In genomic region chr2:71787156-71787590, GRCm38 (mm10) we compare ENCODE assay signal across 8 mouse cellular contexts. TPM values are rescaled to one million over a fixed set of nuclear protein-coding genes. Genes with fewer than 3 reads are reported as not detected.
DNase-seq lines count a peak whose midpoint lies in the region; ATAC-seq lines count a peak whose summit lies in the region.

No protein-coding gene starts in this region.

- DNase-seq in heart, embryonic 10.5 days (ENCODE audit: low spot score): peak; percentile 81
- DNase-seq in heart, adult 11 months: no peak
- peak; percentile 75 for DNase-seq in midbrain, embryonic 14.5 days
- DNase-seq in thymus, postnatal 14 days: peak; percentile 79

- WGBS in heart, embryonic 10.5 days: 0% methylated on average over 40 of the region's 40 CpGs
- WGBS in embryonic facial prominence, embryonic 13.5 days: 0% methylated on average over 40 of the region's 40 CpGs
- under 1% methylated on average over 40 of the region's 40 CpGs for WGBS in limb, embryonic 12.5 days
- under 1% methylated on average over 40 of the region's 40 CpGs for WGBS in midbrain, embryonic 14.5 days

- H3K4me2 ChIP-seq in embryonic facial prominence, embryonic 13.5 days: peak overlapping the region; percentile 97
- H3K4me2 ChIP-seq in limb, embryonic 12.5 days: peak overlapping the region; percentile 75
- peak overlapping the region; percentile 97 for H3K4me2 ChIP-seq in midbrain, embryonic 14.5 days (ENCODE audit: low read length)

- peak overlapping the region; percentile 95 for H3K27ac ChIP-seq in heart, embryonic 10.5 days
- peak overlapping the region; percentile 57 for H3K27ac ChIP-seq in embryonic facial prominence, embryonic 13.5 days
- H3K27ac ChIP-seq in limb, embryonic 12.5 days: peak overlapping the region; percentile 45
- H3K27ac ChIP-seq in midbrain, embryonic 14.5 days (replicated peaks; ENCODE audit: low read depth, low read length): peak overlapping the region; percentile 61

- H3K4me3 ChIP-seq in heart, embryonic 10.5 days: peak overlapping the region; percentile 91
- peak overlapping the region; percentile 78 for H3K4me3 ChIP-seq in embryonic facial prominence, embryonic 13.5 days
- peak overlapping the region; percentile 72 for H3K4me3 ChIP-seq in limb, embryonic 12.5 days (replicated peaks)
- peak overlapping the region; percentile 70 for H3K4me3 ChIP-seq in midbrain, embryonic 14.5 days (replicated peaks; ENCODE audit: low read depth, low read length)

- ATAC-seq in activated CD4-positive, CD25-positive, alpha-beta regulatory T cell, adult 4 months: peak; percentile 47
- ATAC-seq in embryonic facial prominence, embryonic 13.5 days (ENCODE audit: insufficient number of reproducible peaks, insufficient read depth, low FRiP score, low TSS enrichment, low read depth): peak; percentile 56; the same call in 1 of the 2 replicates
- peak; percentile 14 to 55; a peak in 1 of 4 replicates for ATAC-seq in hematopoietic stem cell, adult 5-6 weeks (replicated peaks in 1 of 2; ENCODE audit: insufficient read depth in 1 of 2, low FRiP score in 2 of 2, low TSS enrichment in 1 of 2, low read depth in 1 of 2, poor library complexity in 2 of 2, severe bottlenecking in 2 of 2)
- ATAC-seq in limb, embryonic 12.5 days (ENCODE audit: insufficient number of reproducible peaks, insufficient read depth, low FRiP score, low TSS enrichment, low read depth): peak; percentile 72; the same call in 1 of the 2 replicates
- peak; percentile 63 for ATAC-seq in midbrain, embryonic 14.5 days (ENCODE audit: low FRiP score, low TSS enrichment)

- H3K36me3 ChIP-seq in heart, embryonic 10.5 days: peaks cover 9% of the 10 kb centered on the region; the same call in 1 of the 2 replicates
- no peaks in the 10 kb centered on the region for H3K36me3 ChIP-seq in embryonic facial prominence, embryonic 13.5 days
- H3K36me3 ChIP-seq in limb, embryonic 12.5 days: no peaks in the 10 kb centered on the region
- H3K36me3 ChIP-seq in midbrain, embryonic 14.5 days (ENCODE audit: control insufficient read depth, insufficient read depth, low read length): no peaks in the 10 kb centered on the region

- no peaks in the 10 kb centered on the region for H3K9me3 ChIP-seq in heart, embryonic 10.5 days
- no peaks in the 10 kb centered on the region for H3K9me3 ChIP-seq in embryonic facial prominence, embryonic 13.5 days
- H3K9me3 ChIP-seq in limb, embryonic 12.5 days: no peaks in the 10 kb centered on the region
- no peaks in the 10 kb centered on the region for H3K9me3 ChIP-seq in midbrain, embryonic 14.5 days (ENCODE audit: control insufficient read depth, low read length)

- H3K9ac ChIP-seq in embryonic facial prominence, embryonic 13.5 days: peak overlapping the region; percentile 80
- H3K9ac ChIP-seq in limb, embryonic 12.5 days (replicated peaks): peak overlapping the region; percentile 62
- peak overlapping the region; percentile 76 for H3K9ac ChIP-seq in midbrain, embryonic 14.5 days (replicated peaks; ENCODE audit: low read length)

- H3K27me3 ChIP-seq in heart, embryonic 10.5 days (ENCODE audit: insufficient read depth, poor library complexity, severe bottlenecking): no peaks in the 10 kb centered on the region; the same call in none of the 2 replicates
- H3K27me3 ChIP-seq in embryonic facial prominence, embryonic 13.5 days: peaks cover 25% of the 10 kb centered on the region
- peaks cover 30% of the 10 kb centered on the region for H3K27me3 ChIP-seq in limb, embryonic 12.5 days
- H3K27me3 ChIP-seq in midbrain, embryonic 14.5 days (ENCODE audit: control insufficient read depth, insufficient read depth, low read length): no peaks in the 10 kb centered on the region; the same call in 1 of the 2 replicates

- peaks cover 30% of the 10 kb centered on the region for H3K4me1 ChIP-seq in heart, embryonic 10.5 days
- peaks cover 17% of the 10 kb centered on the region for H3K4me1 ChIP-seq in embryonic facial prominence, embryonic 13.5 days
- peaks cover 12% of the 10 kb centered on the region for H3K4me1 ChIP-seq in limb, embryonic 12.5 days (replicated peaks)
- 0 out of 2 replicates have a peak, but pooled peaks cover 12% of the 10 kb centered on the region for H3K4me1 ChIP-seq in midbrain, embryonic 14.5 days (ENCODE audit: control insufficient read depth, insufficient read depth, low read length)

RNA-seq across cellular contexts. Expression of gene Itga6, which starts 41.8 kb away (rescaled TPM):
- 93.7 and 111 TPM in 2 replicates for polyA plus RNA-seq in heart, embryonic 10.5 days (2016; fragmentation: Nextera tagmentation; extraction: Ambion mirVana)
- 10 to 100 TPM; 43.6 to 60.4 TPM for polyA plus RNA-seq in activated CD4-positive, CD25-positive, alpha-beta regulatory T cell, adult 4 months (2017; shearing (Covaris generic))
- 37.7 and 42.4 TPM in 2 replicates for polyA plus RNA-seq in embryonic facial prominence, embryonic 13.5 days (2015; fragmentation: Nextera tagmentation; extraction: Ambion mirVana)
- 84.7 and 89.4 TPM in 2 replicates for total RNA-seq in hematopoietic stem cell, adult 5-6 weeks (2017)
- polyA plus RNA-seq in limb, embryonic 12.5 days (2016; fragmentation: Nextera tagmentation; extraction: Ambion mirVana): 30.0 and 32.7 TPM in 2 replicates
- 15.9 and 21.6 TPM in 2 replicates for polyA plus RNA-seq in midbrain, embryonic 14.5 days (2014; fragmentation: Nextera tagmentation; extraction: Ambion mirVana)

Comparison
In these comparisons a context has a peak if more than half of its experiments do, and no peak if none do; other contexts are left out.
1. H3K27ac ChIP-seq: peak in every context shown above with its lines; median percentile 95 in heart, embryonic 10.5 days; 61 in midbrain, embryonic 14.5 days; 57 in embryonic facial prominence, embryonic 13.5 days; 45 in limb, embryonic 12.5 days.